Mouse (Mus musculus): ENCODE results near the gene Cyp8b1. TPM values are rescaled to one million over a fixed set of nuclear protein-coding genes. Genes with fewer than 3 reads are reported as not detected.

The Cyp8b1 gene
- polyA plus RNA-seq, 1 experiment from 2014 or later: not detected

DNA sequence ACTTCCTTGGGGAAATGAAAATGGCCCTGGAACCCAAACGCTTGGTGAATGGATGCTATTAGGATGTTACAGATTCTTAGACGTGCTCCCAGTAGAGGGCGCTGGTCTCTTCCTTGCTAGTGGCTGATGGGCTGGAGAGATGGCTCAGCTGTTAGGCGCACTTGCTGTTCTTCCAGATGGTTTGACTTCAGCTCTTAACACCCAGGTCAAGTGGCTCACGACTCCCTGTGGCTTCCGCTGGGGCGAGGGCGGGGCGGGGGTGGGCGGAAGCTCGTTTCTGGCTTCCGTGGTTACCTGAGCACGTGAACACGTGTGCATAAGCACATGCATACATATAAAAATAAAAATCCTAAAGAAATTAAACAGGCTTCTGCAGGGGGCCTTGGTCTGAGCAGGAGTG lies 35.3 kb downstream of the Cyp8b1 start:
- ATAC-seq (ENCODE audit: low FRiP score): no peak
- Histone ChIP-seq H3K27me3 (no peaks in the 10 kb centered on the region), H3K9me3 (no peaks in the 10 kb centered on the region), H3K27ac (no peak overlapping the region), H3K36me3 (no peaks in the 10 kb centered on the region), H3K4me1 (replicated peaks) (0 out of 2 replicates have a peak, but pooled peaks cover 3% of the 10 kb centered on the region), H3K9ac (no peak overlapping the region), H3K4me2 (0 out of 2 replicates have a peak overlapping the region, but pooled peaks have one; percentile 16), H3K4me3 (no peak overlapping the region)
- WGBS: 25% methylated on average over 14 of the region's 14 CpGs

DNA sequence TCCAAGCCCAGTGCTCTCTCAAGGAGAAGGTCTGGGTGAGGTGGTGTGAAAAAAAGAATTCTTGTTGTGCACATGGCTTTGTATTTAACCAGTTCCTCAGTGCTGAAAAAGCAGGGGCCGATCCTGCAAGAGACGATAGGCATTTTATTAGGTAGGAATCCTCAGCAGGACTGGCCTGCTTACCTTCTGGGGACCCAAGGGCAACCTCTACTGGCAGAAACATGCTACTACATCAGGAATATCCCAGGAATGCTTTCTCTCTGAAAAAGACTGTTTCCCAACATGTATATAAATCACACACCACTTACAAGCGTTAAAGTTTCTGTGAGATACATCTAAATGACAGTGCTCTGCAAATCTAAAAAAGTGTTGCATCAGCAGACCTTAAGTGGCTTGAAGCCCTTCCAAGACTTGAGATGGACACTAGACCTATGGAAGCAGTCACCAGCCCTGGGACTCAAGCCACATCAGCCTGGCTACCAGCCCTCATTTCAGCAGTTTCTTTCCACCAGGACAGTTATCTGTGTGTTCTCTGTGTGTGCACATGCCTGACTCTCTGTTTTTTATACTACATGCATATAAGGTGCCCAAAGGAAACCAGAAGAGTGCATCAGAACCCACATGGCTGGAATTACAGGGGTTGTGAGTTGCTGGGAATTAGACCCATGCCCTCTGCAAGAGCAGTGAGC lies 38.9 kb downstream of the Cyp8b1 start:
- WGBS: 18% methylated on average over 3 of the region's 3 CpGs
- no peak for ATAC-seq (ENCODE audit: low FRiP score)
- H3K9ac ChIP-seq: peak overlapping the region; percentile 35; the same call in 1 of the 2 replicates

DNA sequence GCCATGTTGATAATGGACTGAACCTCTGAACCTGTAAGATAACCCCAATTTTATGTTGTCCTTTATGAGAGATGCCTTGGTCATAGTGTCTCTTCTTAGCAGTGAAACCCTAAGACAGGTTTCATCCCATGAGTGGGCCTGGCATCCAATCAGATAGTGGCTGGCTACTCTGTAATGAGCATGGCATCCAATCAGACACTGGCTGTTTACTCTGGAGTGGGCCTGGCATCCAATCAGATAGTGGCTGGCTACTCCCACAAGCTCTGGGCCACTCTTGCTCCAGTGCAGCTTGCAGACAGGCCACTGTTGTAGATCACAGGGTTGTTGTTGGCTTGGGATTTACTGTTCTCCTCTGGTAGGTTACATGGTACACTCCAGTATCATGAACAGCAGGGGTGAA lies 42.5 kb downstream of the Cyp8b1 start:
- Histone ChIP-seq H3K9ac (no peak overlapping the region), H3K4me2 (no peak overlapping the region), H3K4me1 (replicated peaks) (peaks cover 16% of the 10 kb centered on the region), H3K36me3 (no peaks in the 10 kb centered on the region), H3K27me3 (0 out of 2 replicates have a peak, but pooled peaks cover 3% of the 10 kb centered on the region), H3K27ac (no peak overlapping the region), H3K4me3 (no peak overlapping the region), H3K9me3 (no peaks in the 10 kb centered on the region)
- no peak for ATAC-seq (ENCODE audit: low FRiP score)

More for the DNA sequence above, 38.9 kb downstream of the Cyp8b1 start:
- no peak overlapping the region for H3K27ac ChIP-seq
- no peaks in the 10 kb centered on the region for H3K36me3 ChIP-seq
- H3K4me2 ChIP-seq: no peak overlapping the region
- no peaks in the 10 kb centered on the region for H3K9me3 ChIP-seq
- H3K4me1 ChIP-seq (replicated peaks): 0 out of 2 replicates have a peak, but pooled peaks cover 3% of the 10 kb centered on the region
- H3K27me3 ChIP-seq: 0 out of 2 replicates have a peak, but pooled peaks cover 3% of the 10 kb centered on the region
- H3K4me3 ChIP-seq: no peak overlapping the region

DNA sequence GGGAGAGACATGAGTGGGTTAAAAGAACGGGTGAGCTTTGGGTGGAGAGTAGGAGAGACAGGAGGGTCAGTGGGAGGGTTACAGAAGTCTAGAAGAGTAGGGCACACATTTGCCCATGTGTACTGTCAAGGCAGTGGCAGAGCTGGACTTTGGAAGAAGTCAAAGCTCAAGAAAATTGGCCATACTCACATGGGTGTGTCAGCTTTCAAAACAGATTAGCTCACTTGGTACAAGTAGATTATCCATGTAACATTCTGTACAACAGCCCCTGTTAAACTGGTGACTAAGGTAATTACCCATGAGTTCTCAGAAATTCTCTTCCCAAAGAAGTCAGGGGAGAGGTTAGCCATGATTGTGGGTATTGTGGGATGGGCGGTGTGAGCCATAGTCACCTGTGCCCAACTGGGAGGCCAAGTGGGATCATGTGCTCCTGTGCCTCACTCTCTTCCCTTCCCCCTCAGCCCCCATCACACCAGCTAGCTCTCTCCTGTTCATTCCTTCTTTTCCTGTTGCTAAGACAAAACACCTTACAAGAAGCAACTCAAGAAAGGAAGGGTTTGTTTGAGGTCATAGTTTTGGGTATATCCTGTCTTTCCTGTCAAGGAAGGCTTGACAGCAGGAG lies 43.9 kb downstream of the Cyp8b1 start:
- H3K4me3 ChIP-seq: no peak overlapping the region
- ATAC-seq (ENCODE audit: low FRiP score): no peak
- no peaks in the 10 kb centered on the region for H3K36me3 ChIP-seq
- 0 out of 2 replicates have a peak, but pooled peaks cover 3% of the 10 kb centered on the region for H3K27me3 ChIP-seq
- H3K27ac ChIP-seq: no peak overlapping the region
- peaks cover 16% of the 10 kb centered on the region for H3K4me1 ChIP-seq (replicated peaks)
- WGBS: 89% methylated on average over 2 of the region's 2 CpGs
- no peak overlapping the region for H3K9ac ChIP-seq
- no peak overlapping the region for H3K4me2 ChIP-seq
- no peaks in the 10 kb centered on the region for H3K9me3 ChIP-seq

DNA sequence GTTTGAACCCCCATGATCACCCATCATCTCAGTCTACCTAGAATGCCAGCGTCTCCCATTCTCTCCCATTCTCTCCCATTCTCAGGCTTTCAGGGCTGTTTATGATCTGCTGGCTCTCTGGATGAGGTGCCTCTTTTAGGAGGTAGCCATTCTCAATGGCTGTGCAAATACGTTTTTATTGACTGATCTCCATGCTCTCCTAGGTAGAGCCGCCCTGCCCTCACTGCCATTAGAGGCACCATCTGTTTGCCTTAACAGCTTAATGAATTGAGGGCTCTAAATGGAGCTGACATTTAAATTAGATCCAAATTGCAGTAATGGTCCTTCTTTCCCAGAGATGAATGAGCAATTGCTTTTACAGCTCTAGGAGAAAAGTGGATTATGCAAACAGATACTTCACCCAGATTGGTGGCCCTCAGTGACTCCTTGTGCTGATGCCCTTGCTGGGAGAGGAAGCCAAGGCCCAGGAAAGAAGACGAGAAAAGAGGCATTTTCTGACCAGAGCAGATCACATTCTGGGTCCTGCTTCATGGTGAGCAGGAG lies 46.1 kb downstream of the Cyp8b1 start:
- Histone ChIP-seq H3K4me3 (no peak overlapping the region), H3K36me3 (no peaks in the 10 kb centered on the region), H3K4me1 (replicated peaks) (peaks cover 22% of the 10 kb centered on the region), H3K9me3 (no peaks in the 10 kb centered on the region), H3K27ac (peak overlapping the region; percentile 45; the same call in 1 of the 2 replicates), H3K9ac (no peak overlapping the region), H3K4me2 (no peak overlapping the region), H3K27me3 (0 out of 2 replicates have a peak, but pooled peaks cover 3% of the 10 kb centered on the region)
- no peak for ATAC-seq (ENCODE audit: low FRiP score)
- 49% methylated on average over 4 of the region's 4 CpGs for WGBS

DNA sequence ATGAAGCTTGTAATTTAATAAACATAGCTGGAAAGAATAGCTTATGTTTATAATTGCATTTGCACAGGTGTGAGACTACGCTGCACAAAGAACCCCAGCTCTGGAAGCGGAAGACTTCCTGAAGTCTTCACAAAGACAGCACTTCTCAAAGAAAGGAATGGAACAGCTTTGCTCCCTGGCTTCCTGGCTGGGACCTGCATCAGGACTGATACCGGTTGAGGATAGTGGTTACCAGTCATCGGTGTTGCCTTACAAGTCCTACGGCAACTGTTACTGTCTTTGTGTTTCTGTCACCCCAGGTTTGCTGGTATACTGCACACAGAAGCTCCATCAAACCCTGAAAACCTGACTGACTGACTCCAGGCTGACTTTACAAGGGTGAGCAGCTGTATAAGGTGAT lies 46.7 kb downstream of the Cyp8b1 start:
- Histone ChIP-seq H3K27me3 (0 out of 2 replicates have a peak, but pooled peaks cover 3% of the 10 kb centered on the region), H3K27ac (0 out of 2 replicates have a peak overlapping the region, but pooled peaks have one; percentile 45), H3K4me1 (replicated peaks) (peaks cover 22% of the 10 kb centered on the region), H3K4me2 (no peak overlapping the region), H3K4me3 (no peak overlapping the region), H3K36me3 (no peaks in the 10 kb centered on the region), H3K9me3 (no peaks in the 10 kb centered on the region), H3K9ac (no peak overlapping the region)
- ATAC-seq (ENCODE audit: low FRiP score): no peak
- WGBS: 87% methylated on average over 5 of the region's 5 CpGs

DNA sequence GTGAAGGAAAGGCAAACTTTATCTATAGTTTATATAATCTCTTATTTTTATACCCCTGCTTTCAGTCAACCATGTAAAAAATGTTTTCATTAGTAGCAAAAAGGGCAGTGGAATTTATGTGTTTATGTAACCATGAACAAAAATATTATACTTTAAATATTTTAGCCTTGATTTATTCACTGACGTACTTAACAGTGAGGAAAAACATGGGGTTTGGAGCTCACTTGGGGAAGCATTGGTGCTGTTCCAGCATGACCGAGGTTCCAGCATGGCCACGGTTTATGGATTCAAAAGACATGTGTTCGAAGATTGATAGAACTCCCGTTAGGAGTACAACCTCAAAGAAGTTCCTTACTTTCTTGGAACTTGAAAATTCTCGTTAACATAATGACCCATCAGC lies 47.9 kb downstream of the Cyp8b1 start:
- peaks cover 22% of the 10 kb centered on the region for H3K4me1 ChIP-seq (replicated peaks)
- 88% methylated on average over 6 of the region's 6 CpGs for WGBS
- no peak overlapping the region for H3K9ac ChIP-seq
- ATAC-seq (ENCODE audit: low FRiP score): no peak
- no peak overlapping the region for H3K4me2 ChIP-seq
- H3K9me3 ChIP-seq: no peaks in the 10 kb centered on the region
- H3K4me3 ChIP-seq: no peak overlapping the region
- H3K27me3 ChIP-seq: no peaks in the 10 kb centered on the region
- no peak overlapping the region for H3K27ac ChIP-seq
- H3K36me3 ChIP-seq: no peaks in the 10 kb centered on the region

DNA sequence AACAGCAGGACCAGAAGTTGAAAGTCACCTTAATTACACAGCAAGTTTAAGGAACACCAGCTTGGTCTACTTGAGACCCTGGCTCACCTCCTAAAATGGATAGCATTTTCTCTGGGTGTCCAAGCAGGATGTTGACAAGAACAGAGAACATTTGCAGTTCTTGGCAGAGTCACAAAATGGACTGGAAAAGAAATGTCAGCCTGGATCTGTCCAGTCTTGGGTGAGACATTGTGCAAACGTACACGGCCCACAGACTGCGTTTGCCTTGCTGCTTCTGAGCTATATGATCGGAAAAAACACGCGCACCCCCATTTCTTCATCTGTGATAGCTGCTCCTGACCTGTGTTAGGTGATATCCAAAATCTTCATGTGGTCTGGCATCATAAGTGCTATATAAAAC lies 48.5 kb downstream of the Cyp8b1 start:
- Histone ChIP-seq H3K27me3 (no peaks in the 10 kb centered on the region), H3K36me3 (no peaks in the 10 kb centered on the region), H3K9me3 (no peaks in the 10 kb centered on the region), H3K9ac (no peak overlapping the region), H3K4me3 (no peak overlapping the region), H3K4me1 (replicated peaks) (peaks cover 22% of the 10 kb centered on the region), H3K27ac (no peak overlapping the region), H3K4me2 (no peak overlapping the region)
- ATAC-seq (ENCODE audit: low FRiP score): no peak
- WGBS: 92% methylated on average over 6 of the region's 6 CpGs

DNA sequence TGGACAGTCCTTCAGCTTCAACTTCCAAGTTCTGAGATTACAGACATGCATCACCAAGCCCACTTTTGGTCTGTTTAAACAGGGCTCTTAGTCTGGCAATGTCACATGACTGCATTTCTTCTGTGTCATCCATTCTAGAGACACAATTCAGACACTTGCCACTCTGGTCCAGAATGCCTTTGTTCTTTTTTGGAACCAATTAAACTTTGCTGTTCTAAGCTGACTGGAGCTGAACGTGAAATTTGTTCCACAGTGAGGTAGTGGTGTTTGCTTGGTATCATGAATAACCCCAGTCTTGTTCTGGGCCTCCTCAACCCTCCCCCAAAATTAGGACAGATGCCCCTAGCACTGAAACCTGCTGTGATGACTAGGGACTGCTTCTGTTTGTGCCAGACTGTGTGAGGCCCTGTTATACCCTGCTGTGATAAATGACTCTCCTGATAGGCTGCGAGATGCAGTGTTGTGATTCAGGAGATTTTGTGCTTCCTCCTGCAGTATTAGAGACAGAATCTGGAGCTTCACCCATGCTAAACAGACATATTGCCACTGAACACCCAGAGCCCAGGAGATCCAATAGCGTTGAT lies 50.6 kb downstream of the Cyp8b1 start:
- no peak for ATAC-seq (ENCODE audit: low FRiP score)
- H3K27me3 ChIP-seq: no peaks in the 10 kb centered on the region
- no peaks in the 10 kb centered on the region for H3K36me3 ChIP-seq
- no peak overlapping the region for H3K27ac ChIP-seq
- no peak overlapping the region for H3K9ac ChIP-seq
- peaks cover 18% of the 10 kb centered on the region for H3K4me1 ChIP-seq (replicated peaks)
- no peak overlapping the region for H3K4me2 ChIP-seq
- H3K4me3 ChIP-seq: no peak overlapping the region
- H3K9me3 ChIP-seq: no peaks in the 10 kb centered on the region
- WGBS: 30% methylated on average over 3 of the region's 3 CpGs

DNA sequence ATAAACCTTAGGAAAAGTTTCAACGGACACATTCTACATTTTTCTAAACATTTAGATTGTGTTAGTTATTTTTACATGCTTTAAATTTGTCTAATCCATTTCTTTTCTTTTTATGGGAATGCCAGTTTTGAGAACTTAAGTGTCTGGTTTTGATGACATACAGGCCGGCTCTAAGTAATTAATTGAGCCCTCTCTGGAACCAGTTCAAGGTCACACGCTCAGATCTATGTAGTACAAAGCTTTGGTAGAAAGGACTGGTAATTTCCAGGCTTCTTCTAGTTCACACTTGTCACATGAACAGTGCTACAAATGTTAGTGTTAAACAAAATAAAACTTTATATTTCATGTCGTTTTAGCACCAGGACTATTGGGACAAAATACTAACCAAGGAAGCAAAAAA lies 51.3 kb downstream of the Cyp8b1 start:
- no peaks in the 10 kb centered on the region for H3K36me3 ChIP-seq
- H3K4me1 ChIP-seq (replicated peaks): peaks cover 11% of the 10 kb centered on the region; the same call in 1 of the 2 replicates
- no peaks in the 10 kb centered on the region for H3K9me3 ChIP-seq
- no peak overlapping the region for H3K27ac ChIP-seq
- H3K27me3 ChIP-seq: no peaks in the 10 kb centered on the region
- no peak overlapping the region for H3K4me3 ChIP-seq
- ATAC-seq (ENCODE audit: low FRiP score): no peak
- H3K4me2 ChIP-seq: no peak overlapping the region
- H3K9ac ChIP-seq: no peak overlapping the region
- WGBS: 72% methylated on average over 4 of the region's 4 CpGs
